14 mouse cellular contexts compared by ENCODE assay signal in genomic region chr1:25189261-25189660, GRCm38 (mm10).
DNase-seq lines count a peak whose midpoint lies in the region; ATAC-seq and TF ChIP-seq lines count a peak whose summit lies in the region.
"Had no signal": no experiment of that assay in that cellular context is flagged by ENCODE, and none has a peak within 500 bp of the region (broad histone marks: within the 10 kb centered on the region; RNA-seq: fewer than 3 reads in every experiment).

No protein-coding gene starts in this region.

- H3K4me2 ChIP-seq in midbrain, embryonic 16.5 days (ENCODE audit: low read length), result no peak overlapping the region
- 0 out of 2 replicates have a peak overlapping the region, but pooled peaks have one; percentile 10 for H3K4me2 ChIP-seq in embryonic facial prominence, embryonic 14.5 days (ENCODE audit: low read depth, low read length)
- no peak overlapping the region for H3K4me2 ChIP-seq in hindbrain, postnatal 0 days (ENCODE audit: low read depth, low read length)
- no peak overlapping the region for H3K4me2 ChIP-seq in neural tube, embryonic 13.5 days
- H3K4me2 ChIP-seq: liver, embryonic 15.5 days; stomach, embryonic 15.5 days had no signal

- H3K4me1 ChIP-seq in midbrain, embryonic 16.5 days (ENCODE audit: control insufficient read depth, insufficient read depth, low read length), result peaks cover 4% of the 10 kb centered on the region; the same call in 1 of the 2 replicates
- peaks cover 12% of the 10 kb centered on the region for H3K4me1 ChIP-seq in midbrain, embryonic 10.5 days
- H3K4me1 ChIP-seq in embryonic facial prominence, embryonic 14.5 days (ENCODE audit: control insufficient read depth, insufficient read depth, low read length), result peaks cover 9% of the 10 kb centered on the region; the same call in 1 of the 2 replicates
- H3K4me1 ChIP-seq in hindbrain, postnatal 0 days (ENCODE audit: insufficient read depth, low read length), result no peaks in the 10 kb centered on the region
- H3K4me1 ChIP-seq in neural tube, embryonic 13.5 days (replicated peaks), result peaks cover 11% of the 10 kb centered on the region; the same call in 1 of the 2 replicates
- H3K4me1 ChIP-seq: liver, embryonic 15.5 days; stomach, embryonic 15.5 days had no signal

- H3K4me3 ChIP-seq in midbrain, embryonic 16.5 days (ENCODE audit: low read depth, low read length), result no peak overlapping the region
- H3K4me3 ChIP-seq in midbrain, embryonic 10.5 days, result no peak overlapping the region
- H3K4me3 ChIP-seq in embryonic facial prominence, embryonic 14.5 days (ENCODE audit: low read depth, low read length), result no peak overlapping the region
- no peak overlapping the region for H3K4me3 ChIP-seq in hindbrain, postnatal 0 days (ENCODE audit: low read length)
- H3K4me3 ChIP-seq in neural tube, embryonic 13.5 days, result no peak overlapping the region
- H3K4me3 ChIP-seq: liver, embryonic 15.5 days; stomach, embryonic 15.5 days had no signal

- no peak for ATAC-seq in midbrain, embryonic 16.5 days
- no peak for ATAC-seq in embryonic facial prominence, embryonic 14.5 days (ENCODE audit: low read depth)
- ATAC-seq in hindbrain, postnatal 0 days, result no peak
- ATAC-seq in neural tube, embryonic 13.5 days (ENCODE audit: low read depth), result no peak
- ATAC-seq: inflammation-experienced regulatory T-cells, adult 6 months had no signal

- no peak for TF ChIP-seq CTCF in hindbrain, postnatal 0 days (IDR thresholded peaks at IDR 0.05; ENCODE audit: low read depth)

- peak overlapping the region; percentile 0 for H3K27ac ChIP-seq in midbrain, embryonic 16.5 days (ENCODE audit: low read length)
- H3K27ac ChIP-seq in midbrain, embryonic 10.5 days (replicated peaks), result no peak overlapping the region
- H3K27ac ChIP-seq in embryonic facial prominence, embryonic 14.5 days (replicated peaks; ENCODE audit: low read depth, low read length), result no peak overlapping the region
- peak overlapping the region; percentile 12; the same call in 1 of the 2 replicates for H3K27ac ChIP-seq in hindbrain, postnatal 0 days
- peak overlapping the region; percentile 2; the same call in 1 of the 2 replicates for H3K27ac ChIP-seq in neural tube, embryonic 13.5 days (replicated peaks)
- H3K27ac ChIP-seq: liver, embryonic 15.5 days; stomach, embryonic 15.5 days had no signal

- H3K36me3 ChIP-seq in midbrain, embryonic 16.5 days (ENCODE audit: control insufficient read depth, insufficient read depth, low read length), result no peaks in the 10 kb centered on the region
- no peaks in the 10 kb centered on the region for H3K36me3 ChIP-seq in midbrain, embryonic 10.5 days
- H3K36me3 ChIP-seq in embryonic facial prominence, embryonic 14.5 days (ENCODE audit: control insufficient read depth, insufficient read depth, low read length), result no peaks in the 10 kb centered on the region
- H3K36me3 ChIP-seq in hindbrain, postnatal 0 days (ENCODE audit: insufficient read depth, low read length), result no peaks in the 10 kb centered on the region
- H3K36me3 ChIP-seq in neural tube, embryonic 13.5 days, result no peaks in the 10 kb centered on the region
- H3K36me3 ChIP-seq: liver, embryonic 15.5 days; stomach, embryonic 15.5 days had no signal

- no peak for DNase-seq in midbrain, embryonic 10.5 days (ENCODE audit: low spot score)
- peak; percentile 44 for DNase-seq in embryonic facial prominence, embryonic 14.5 days (ENCODE audit: low spot score)
- peak; percentile 36 for DNase-seq in hindbrain, postnatal 0 days (ENCODE audit: low spot score)
- no peak for DNase-seq in frontal cortex, postnatal 14 days (ENCODE audit: low spot score in 2 of 2)
- DNase-seq in frontal cortex, postnatal 25 days (ENCODE audit: low spot score in 2 of 2), result no peak
- no peak for DNase-seq in urinary bladder, adult 2 months (ENCODE audit: low spot score)
- DNase-seq: adrenal gland, postnatal 36 days; lung, postnatal 4 days; thymus, postnatal 4 days had no signal

- 59% methylated on average over 9 of the region's 9 CpGs for WGBS in midbrain, embryonic 16.5 days
- WGBS in midbrain, embryonic 10.5 days, result 76% methylated on average over 9 of the region's 9 CpGs
- 36% methylated on average over 9 of the region's 9 CpGs for WGBS in embryonic facial prominence, embryonic 14.5 days
- 65% methylated on average over 9 of the region's 9 CpGs for WGBS in hindbrain, postnatal 0 days
- WGBS in neural tube, embryonic 13.5 days, result 58% methylated on average over 9 of the region's 9 CpGs

- no peaks in the 10 kb centered on the region for H3K9me3 ChIP-seq in midbrain, embryonic 16.5 days (replicated peaks; ENCODE audit: control insufficient read depth, low read length, poor library complexity, severe bottlenecking)
- no peaks in the 10 kb centered on the region for H3K9me3 ChIP-seq in midbrain, embryonic 10.5 days (replicated peaks)
- no peaks in the 10 kb centered on the region for H3K9me3 ChIP-seq in embryonic facial prominence, embryonic 14.5 days (ENCODE audit: control insufficient read depth, low read length)
- no peaks in the 10 kb centered on the region for H3K9me3 ChIP-seq in hindbrain, postnatal 0 days (ENCODE audit: low read length)
- H3K9me3 ChIP-seq in neural tube, embryonic 13.5 days, result no peaks in the 10 kb centered on the region
- H3K9me3 ChIP-seq: liver, embryonic 15.5 days; stomach, embryonic 15.5 days had no signal

- H3K9ac ChIP-seq in midbrain, embryonic 16.5 days (ENCODE audit: low read depth, low read length), result no peak overlapping the region
- no peak overlapping the region for H3K9ac ChIP-seq in embryonic facial prominence, embryonic 14.5 days (ENCODE audit: low read depth, low read length)
- no peak overlapping the region for H3K9ac ChIP-seq in hindbrain, postnatal 0 days (replicated peaks; ENCODE audit: low read length)
- no peak overlapping the region for H3K9ac ChIP-seq in neural tube, embryonic 13.5 days
- H3K9ac ChIP-seq: liver, embryonic 15.5 days; stomach, embryonic 15.5 days had no signal

- no peaks in the 10 kb centered on the region for H3K27me3 ChIP-seq in midbrain, embryonic 16.5 days (ENCODE audit: control insufficient read depth, insufficient read depth, low read depth, low read length)
- no peaks in the 10 kb centered on the region for H3K27me3 ChIP-seq in midbrain, embryonic 10.5 days (ENCODE audit: low read depth, poor library complexity, severe bottlenecking)
- no peaks in the 10 kb centered on the region for H3K27me3 ChIP-seq in embryonic facial prominence, embryonic 14.5 days (replicated peaks; ENCODE audit: control insufficient read depth, insufficient read depth, low read length)
- no peaks in the 10 kb centered on the region for H3K27me3 ChIP-seq in hindbrain, postnatal 0 days (ENCODE audit: insufficient read depth, low read length)
- no peaks in the 10 kb centered on the region for H3K27me3 ChIP-seq in neural tube, embryonic 13.5 days
- H3K27me3 ChIP-seq: liver, embryonic 15.5 days; stomach, embryonic 15.5 days had no signal

Comparison
In these comparisons a context has a peak if more than half of its experiments do, and no peak if none do; other contexts are left out.
1. H3K27ac ChIP-seq: peak in midbrain, embryonic 16.5 days (single experiment), hindbrain, postnatal 0 days (single experiment) and neural tube, embryonic 13.5 days (single experiment); none in midbrain, embryonic 10.5 days (single experiment) and embryonic facial prominence, embryonic 14.5 days (single experiment).
2. DNase-seq: peak in embryonic facial prominence, embryonic 14.5 days (single experiment) and hindbrain, postnatal 0 days (single experiment); none in midbrain, embryonic 10.5 days (single experiment), frontal cortex, postnatal 14 days (0 of 2), frontal cortex, postnatal 25 days (0 of 2) and urinary bladder, adult 2 months (single experiment).